Mouse (Mus musculus) olfactory bulb, adult 2 months (tissue): ENCODE measurements around the gene Sdf4.

Experiments
- CTCF ChIP-seq: fragments of 200-500 bp; IDR thresholded peaks from 2 replicates; pipeline ENCODE4 v1.5.1; 2012; ENCODE audit warnings: low read depth, mild to moderate bottlenecking, low read length, moderate library complexity; ENCODE audit not compliant: insufficient read depth
- POLR2A ChIP-seq: fragments of 200-500 bp; IDR thresholded peaks from 2 replicates; pipeline ENCODE4 v1.6.1; 2012; ENCODE audit warnings: mild to moderate bottlenecking, low read depth, low read length, moderate library complexity; ENCODE audit not compliant: insufficient read depth

GRCm38 (mm10) chr4:155947094-155947493 is 45.6 kb upstream of the Sdf4 start:
- TF ChIP-seq CTCF (no peak), POLR2A (no peak)
